Mouse (Mus musculus): ENCODE data around the gene Hist1h2bf. TPM values are rescaled to one million over a fixed set of nuclear protein-coding genes. Genes with fewer than 3 reads are reported as not detected.
"Not testable (repeated sequence)": the region's sequence is repeated elsewhere in the genome, so short reads cannot be mapped to it uniquely, and the experiment has no call there.

The Hist1h2bf gene
- polyA plus RNA-seq, 1 experiment, result 4.5 TPM

DNA sequence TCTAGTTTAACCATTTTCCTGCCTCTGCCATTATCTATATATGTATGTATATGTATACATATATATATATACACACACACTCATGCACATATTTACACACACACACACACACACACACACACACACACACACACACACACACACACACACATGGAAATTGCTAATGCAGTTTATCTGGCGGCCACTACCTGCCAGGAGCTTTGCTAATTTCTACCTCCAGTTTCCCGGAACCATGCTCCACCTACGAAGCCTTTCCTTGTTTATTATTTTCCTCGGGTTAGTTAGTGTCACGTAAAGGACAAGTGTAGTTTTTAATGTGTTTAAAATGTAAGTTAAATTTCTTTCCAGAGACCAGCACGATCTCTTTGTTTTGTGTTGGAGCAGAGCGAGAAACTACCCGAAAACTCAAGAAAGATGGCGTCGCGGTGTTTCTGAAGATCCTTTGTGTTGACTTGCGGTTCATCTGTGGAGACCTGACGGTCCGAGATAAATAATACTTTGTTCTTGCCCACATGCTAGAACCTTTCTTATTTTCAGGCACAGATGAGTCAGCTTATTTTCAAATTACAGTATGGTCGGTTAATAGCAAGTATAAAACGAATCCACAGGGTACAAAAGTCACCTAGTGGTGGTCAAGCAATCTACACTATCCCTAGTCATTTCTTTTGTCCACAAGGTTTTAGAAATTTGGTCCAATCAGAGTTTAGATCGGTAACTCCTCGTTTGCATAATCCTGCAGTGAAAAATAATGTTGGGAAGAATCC lies 11.1 kb downstream of the Hist1h2bf start:
- H3K27me3 ChIP-seq (ENCODE audit: control insufficient read depth, insufficient read depth, insufficient read length), result no peaks in the 10 kb centered on the region
- H3K79me2 ChIP-seq (ENCODE audit: control insufficient read depth, insufficient read depth), result no peaks in the 10 kb centered on the region
- no peak overlapping the region for H3K4me3 ChIP-seq (ENCODE audit: insufficient read depth, poor library complexity, severe bottlenecking)
- peak overlapping the region; percentile 63 for H3ac ChIP-seq (ENCODE audit: control insufficient read depth, insufficient read length, low read depth)
- H3K79me3 ChIP-seq (ENCODE audit: low read depth), result no peaks in the 10 kb centered on the region
- no peaks in the 10 kb centered on the region for H3K36me3 ChIP-seq (ENCODE audit: control insufficient read depth, insufficient read depth)
- TF ChIP-seq CEBPB (IDR thresholded peaks at IDR 0.05; ENCODE audit: low read depth), result peak; percentile 3
- TF ChIP-seq MYOG (IDR thresholded peaks at IDR 0.05; ENCODE audit: control insufficient read depth, extremely low read depth, insufficient read length), result no peak

DNA sequence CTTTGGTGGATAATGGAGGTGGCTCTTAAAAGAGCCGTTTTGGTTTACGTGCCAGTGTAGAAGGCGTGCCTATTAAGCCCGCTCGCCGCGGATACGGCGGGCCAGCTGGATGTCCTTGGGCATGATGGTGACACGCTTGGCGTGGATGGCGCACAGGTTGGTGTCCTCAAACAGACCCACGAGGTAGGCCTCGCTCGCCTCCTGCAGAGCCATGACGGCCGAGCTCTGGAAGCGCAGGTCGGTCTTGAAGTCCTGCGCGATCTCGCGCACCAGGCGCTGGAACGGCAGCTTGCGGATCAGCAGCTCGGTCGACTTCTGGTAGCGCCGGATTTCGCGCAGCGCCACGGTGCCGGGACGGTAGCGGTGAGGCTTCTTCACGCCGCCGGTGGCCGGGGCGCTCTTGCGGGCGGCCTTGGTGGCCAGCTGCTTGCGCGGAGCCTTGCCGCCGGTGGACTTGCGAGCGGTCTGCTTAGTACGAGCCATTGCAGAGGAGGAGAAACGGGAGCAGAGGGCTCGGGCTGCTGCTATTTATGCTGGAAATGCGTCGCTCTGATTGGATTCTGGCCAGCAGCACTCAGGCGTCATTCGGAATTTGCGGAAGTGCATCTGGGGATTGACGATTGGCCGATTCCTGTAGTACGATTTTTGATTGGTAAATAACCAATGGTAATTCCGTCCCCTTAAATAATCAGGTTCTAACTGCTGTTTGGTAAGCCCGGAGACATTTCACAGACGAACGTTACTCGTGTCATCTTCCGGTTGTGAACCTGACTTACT lies 11.9 kb downstream of the Hist1h2bf start, which contains the start of gene Hist1h3e:
Gene Hist1h3e, minus strand, starts transcription at position 487 of the 777 bp plus-strand sequence.
- H3K4me3 ChIP-seq (ENCODE audit: insufficient read depth, poor library complexity, severe bottlenecking); H3K79me2 ChIP-seq (ENCODE audit: control insufficient read depth, insufficient read depth); H3K79me3 ChIP-seq (ENCODE audit: low read depth); H3K27me3 ChIP-seq (ENCODE audit: control insufficient read depth, insufficient read depth, insufficient read length); H3K36me3 ChIP-seq (ENCODE audit: control insufficient read depth, insufficient read depth): not testable (repeated sequence)
- peak within 1 kb of the TSS; percentile 63 for H3ac ChIP-seq (ENCODE audit: control insufficient read depth, insufficient read length, low read depth)

DNA sequence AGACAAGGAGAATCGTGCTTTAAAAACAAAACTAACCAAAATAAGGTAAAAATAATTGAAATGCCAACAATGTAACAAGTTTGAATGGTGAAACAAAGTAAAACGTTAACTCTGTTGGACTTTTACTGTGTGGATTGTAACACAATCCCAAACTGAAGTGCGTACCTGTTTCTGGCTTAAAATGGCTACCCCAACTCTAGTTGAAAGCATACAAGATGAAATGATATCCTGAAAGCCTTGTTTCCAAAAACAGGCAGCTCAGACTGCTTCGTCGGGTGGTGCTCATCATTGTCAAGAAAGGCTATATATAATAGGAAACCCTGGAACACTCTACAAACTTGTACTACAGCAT lies 12.5 kb downstream of the Hist1h2bf start:
- not testable (repeated sequence) for H3ac ChIP-seq (ENCODE audit: control insufficient read depth, insufficient read length, low read depth); H3K27me3 ChIP-seq (ENCODE audit: control insufficient read depth, insufficient read depth, insufficient read length); H3K4me3 ChIP-seq (ENCODE audit: insufficient read depth, poor library complexity, severe bottlenecking); H3K79me3 ChIP-seq (ENCODE audit: low read depth); H3K36me3 ChIP-seq (ENCODE audit: control insufficient read depth, insufficient read depth); H3K79me2 ChIP-seq (ENCODE audit: control insufficient read depth, insufficient read depth)

DNA sequence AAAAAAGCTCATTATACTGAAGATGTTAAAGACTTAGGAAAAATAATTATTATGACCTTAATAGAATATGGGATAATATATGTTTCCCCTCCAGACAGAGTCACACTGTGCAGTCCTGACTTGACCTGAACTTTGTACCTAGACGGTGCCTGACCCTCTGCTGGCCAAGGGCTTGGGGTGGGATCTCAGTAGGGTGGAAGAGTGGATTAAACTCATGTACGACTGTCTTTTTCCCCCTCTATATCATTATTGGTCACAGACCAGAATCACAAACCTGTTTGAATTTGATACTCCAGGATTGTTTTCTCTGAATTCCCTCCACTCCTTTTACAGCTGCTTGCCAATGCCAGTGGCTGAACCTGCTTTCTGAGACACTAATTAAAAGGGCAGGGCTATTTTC lies 13.3 kb downstream of the Hist1h2bf start:
- not testable (repeated sequence) for H3K79me2 ChIP-seq (ENCODE audit: control insufficient read depth, insufficient read depth); H3K36me3 ChIP-seq (ENCODE audit: control insufficient read depth, insufficient read depth); H3K27me3 ChIP-seq (ENCODE audit: control insufficient read depth, insufficient read depth, insufficient read length); H3ac ChIP-seq (ENCODE audit: control insufficient read depth, insufficient read length, low read depth); H3K4me3 ChIP-seq (ENCODE audit: insufficient read depth, poor library complexity, severe bottlenecking); H3K79me3 ChIP-seq (ENCODE audit: low read depth)

DNA sequence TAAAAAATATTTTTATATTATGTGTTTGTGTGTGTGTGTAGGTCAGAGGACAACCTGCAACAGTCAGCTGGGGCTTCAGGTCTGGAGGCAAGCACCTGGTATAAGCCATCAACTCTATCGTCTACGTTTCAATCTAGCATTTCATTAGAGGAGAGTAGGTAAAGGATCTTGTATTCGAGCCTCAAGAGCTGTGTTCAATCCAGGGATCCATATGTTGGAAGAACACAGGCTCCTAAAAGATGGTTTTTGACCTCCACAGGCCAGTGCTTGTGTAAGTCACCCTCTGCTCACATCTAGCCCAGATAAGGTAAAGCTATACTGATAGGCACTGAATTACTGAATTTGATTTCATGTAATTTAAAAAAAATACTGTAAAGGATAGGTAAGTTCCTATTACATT lies 17.1 kb downstream of the Hist1h2bf start:
- H3K4me3 ChIP-seq (ENCODE audit: insufficient read depth, poor library complexity, severe bottlenecking), result no peak overlapping the region

DNA sequence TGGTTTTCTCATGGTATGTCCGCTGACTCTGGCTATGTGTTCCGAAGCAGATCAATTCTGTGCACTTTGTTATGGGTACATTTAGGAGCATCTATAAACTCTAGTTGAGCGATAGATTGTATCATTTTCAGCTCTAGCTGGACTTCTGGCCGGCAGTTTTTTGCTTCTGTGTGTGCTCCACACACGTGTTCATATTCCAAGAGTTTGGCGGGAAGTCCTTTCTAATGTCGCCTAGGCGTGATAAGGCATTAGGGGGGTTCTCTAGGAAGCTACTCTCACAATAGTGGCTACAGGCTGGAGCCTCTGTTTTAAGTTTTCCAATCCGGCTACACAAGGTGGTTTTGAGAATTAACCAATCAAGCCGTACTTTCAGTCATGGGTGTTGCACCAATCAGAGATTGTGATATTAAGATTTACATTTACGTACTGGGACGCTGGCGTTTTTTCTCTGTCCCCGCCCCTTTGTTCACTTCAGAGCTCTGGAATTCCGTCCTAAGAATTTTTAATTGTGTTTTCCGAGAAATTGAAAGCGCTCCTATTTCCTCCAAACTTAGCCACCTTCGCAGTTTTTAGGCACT lies 18.1 kb downstream of the Hist1h2bf start:
- H3K4me3 ChIP-seq (ENCODE audit: insufficient read depth, poor library complexity, severe bottlenecking), result peak overlapping the region; percentile 47
- H3K79me3 ChIP-seq (ENCODE audit: low read depth), result no peaks in the 10 kb centered on the region
- no peaks in the 10 kb centered on the region for H3K27me3 ChIP-seq (ENCODE audit: control insufficient read depth, insufficient read depth, insufficient read length)
- no peaks in the 10 kb centered on the region for H3K79me2 ChIP-seq (ENCODE audit: control insufficient read depth, insufficient read depth)
- H3K36me3 ChIP-seq (ENCODE audit: control insufficient read depth, insufficient read depth), result no peaks in the 10 kb centered on the region
- no peak for TF ChIP-seq MYOD1 (IDR thresholded peaks at IDR 0.05; ENCODE audit: control insufficient read depth, insufficient read length, low read depth)
- TF ChIP-seq MAX (IDR thresholded peaks at IDR 0.05), result peak; percentile 60
- peak overlapping the region; percentile 93 for H3ac ChIP-seq (ENCODE audit: control insufficient read depth, insufficient read length, low read depth)

More for the DNA sequence above, 17.1 kb downstream of the Hist1h2bf start:
- H3K79me2 ChIP-seq (ENCODE audit: control insufficient read depth, insufficient read depth), result no peaks in the 10 kb centered on the region
- H3K36me3 ChIP-seq (ENCODE audit: control insufficient read depth, insufficient read depth), result no peaks in the 10 kb centered on the region
- TF ChIP-seq USF1 (IDR thresholded peaks at IDR 0.05; ENCODE audit: low read depth) (no peak), MAX (IDR thresholded peaks at IDR 0.05) (no peak), FOSL1 (IDR thresholded peaks at IDR 0.05; ENCODE audit: insufficient read depth, low read length, poor library complexity, severe bottlenecking) (no peak), CTCF (IDR thresholded peaks at IDR 0.05; ENCODE audit: control insufficient read depth, insufficient read depth, insufficient read length) (no peak), MYOG (IDR thresholded peaks at IDR 0.05; ENCODE audit: control insufficient read depth, extremely low read depth, insufficient read length) (no peak), MYOD1 (IDR thresholded peaks at IDR 0.05; ENCODE audit: control insufficient read depth, insufficient read length, low read depth) (no peak), CEBPB (IDR thresholded peaks at IDR 0.05; ENCODE audit: low read depth) (no peak)
- H3ac ChIP-seq (ENCODE audit: control insufficient read depth, insufficient read length, low read depth), result no peak overlapping the region
- H3K27me3 ChIP-seq (ENCODE audit: control insufficient read depth, insufficient read depth, insufficient read length), result no peaks in the 10 kb centered on the region
- H3K79me3 ChIP-seq (ENCODE audit: low read depth), result no peaks in the 10 kb centered on the region
